Mouse (Mus musculus): ENCODE measurements around the gene Rlim. TPM values are rescaled to one million over a fixed set of nuclear protein-coding genes. Genes with fewer than 3 reads are reported as not detected.

Rlim gene
- total RNA-seq, 4 experiments from 2014 or later = 24.2 to 25.8 (median 25.1) TPM

Other genes with a start within 250 kb of the Rlim start
- 1 to 10 TPM; 6.1 to 7.3 (median 6.9) TPM for gene Slc16a2, start 159.3 kb downstream of the Rlim start, total RNA-seq (2022)
- gene Nexmif, start 219.9 kb upstream of the Rlim start, total RNA-seq (2022) = under 1 TPM; 0.09 to 0.29 (median 0.16) TPM